Comparison of ENCODE assay signal across 9 mouse cellular contexts in the genomic region with DNA sequence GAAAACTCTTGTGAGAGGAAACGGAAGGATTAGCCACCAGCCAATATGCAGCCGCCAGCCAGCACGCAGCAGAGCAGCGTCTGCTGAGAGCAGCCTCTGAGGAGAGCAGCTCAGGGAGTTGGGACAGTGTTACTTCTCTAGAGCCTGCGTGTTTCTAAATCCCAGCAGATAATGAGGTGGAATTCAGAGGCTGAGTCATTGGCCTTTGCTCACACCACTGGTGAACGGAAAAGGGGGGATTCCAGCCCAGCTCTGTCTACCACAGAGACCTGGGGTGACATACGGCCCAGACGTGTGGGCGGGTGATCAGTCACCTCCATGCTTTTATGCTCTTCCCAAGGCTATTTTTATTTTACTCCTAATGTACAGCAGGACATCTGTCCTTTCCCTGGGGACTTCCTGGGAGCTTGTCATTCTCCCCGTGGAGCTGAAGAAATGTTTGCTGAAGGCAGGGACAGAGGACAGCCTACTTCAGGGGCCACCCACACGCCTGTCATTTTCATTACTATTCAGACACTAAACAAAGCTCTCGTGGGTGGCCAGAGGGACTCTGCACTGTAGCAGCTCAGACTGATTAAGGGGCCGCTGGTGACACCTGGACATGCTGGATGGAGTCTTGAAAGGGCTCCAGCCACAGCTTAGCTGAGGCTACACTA. TPM values are rescaled to one million over a fixed set of nuclear protein-coding genes. Genes with fewer than 3 reads are reported as not detected.
DNase-seq lines count a peak whose midpoint lies in the region; ATAC-seq and TF ChIP-seq lines count a peak whose summit lies in the region.
"Had no signal": no experiment of that assay in that cellular context is flagged by ENCODE, and none has a peak within 500 bp of the region (broad histone marks: within the 10 kb centered on the region; RNA-seq: fewer than 3 reads in every experiment).

No protein-coding gene starts in this region.

- no peaks in the 10 kb centered on the region for H3K27me3 ChIP-seq in kidney, postnatal 0 days (ENCODE audit: insufficient read depth, low read length)
- peaks cover 7% of the 10 kb centered on the region for H3K27me3 ChIP-seq in forebrain, embryonic 12.5 days
- H3K27me3 ChIP-seq in limb, embryonic 13.5 days = no peaks in the 10 kb centered on the region
- H3K27me3 ChIP-seq in stomach, embryonic 15.5 days (replicated peaks) = no peaks in the 10 kb centered on the region
- H3K27me3 ChIP-seq: lung, embryonic 15.5 days had no signal

- no peak overlapping the region for H3K4me2 ChIP-seq in kidney, postnatal 0 days (ENCODE audit: low read length)
- H3K4me2 ChIP-seq in forebrain, embryonic 12.5 days = no peak overlapping the region
- 0 out of 2 replicates have a peak overlapping the region, but pooled peaks have one; percentile 5 for H3K4me2 ChIP-seq in limb, embryonic 13.5 days (replicated peaks)
- peak overlapping the region; percentile 30; the same call in 1 of the 2 replicates for H3K4me2 ChIP-seq in stomach, embryonic 15.5 days
- H3K4me2 ChIP-seq: lung, embryonic 15.5 days had no signal

- no peaks in the 10 kb centered on the region for H3K36me3 ChIP-seq in kidney, postnatal 0 days (ENCODE audit: insufficient read depth, low read length)
- no peaks in the 10 kb centered on the region for H3K36me3 ChIP-seq in forebrain, embryonic 12.5 days (replicated peaks)
- H3K36me3 ChIP-seq in limb, embryonic 13.5 days = no peaks in the 10 kb centered on the region
- no peaks in the 10 kb centered on the region for H3K36me3 ChIP-seq in stomach, embryonic 15.5 days
- H3K36me3 ChIP-seq: lung, embryonic 15.5 days had no signal

- H3K9me3 ChIP-seq in kidney, postnatal 0 days (replicated peaks; ENCODE audit: low read length) = no peaks in the 10 kb centered on the region
- H3K9me3 ChIP-seq in forebrain, embryonic 12.5 days = no peaks in the 10 kb centered on the region
- H3K9me3 ChIP-seq in limb, embryonic 13.5 days = no peaks in the 10 kb centered on the region
- no peaks in the 10 kb centered on the region for H3K9me3 ChIP-seq in stomach, embryonic 15.5 days
- H3K9me3 ChIP-seq: lung, embryonic 15.5 days had no signal

- ATAC-seq in kidney, postnatal 0 days (replicated peaks; ENCODE audit: low FRiP score, low read depth) = no peak
- peak; percentile 51 for ATAC-seq in activated CD4-positive, CD25-positive, alpha-beta regulatory T cell, adult 4 months
- no peak for ATAC-seq in forebrain, embryonic 12.5 days (ENCODE audit: low FRiP score)
- ATAC-seq in limb, embryonic 13.5 days (ENCODE audit: low FRiP score, low read depth) = no peak
- ATAC-seq in stomach, embryonic 15.5 days (ENCODE audit: insufficient read depth, low FRiP score, low read depth) = peak; percentile 14; the same call in 1 of the 2 replicates

- no peaks in the 10 kb centered on the region for H3K4me1 ChIP-seq in kidney, postnatal 0 days (replicated peaks; ENCODE audit: insufficient read depth, low read length)
- peaks cover 78% of the 10 kb centered on the region for H3K4me1 ChIP-seq in forebrain, embryonic 12.5 days
- peaks cover 25% of the 10 kb centered on the region for H3K4me1 ChIP-seq in limb, embryonic 13.5 days
- peaks cover 16% of the 10 kb centered on the region for H3K4me1 ChIP-seq in stomach, embryonic 15.5 days

- 21% methylated on average over 13 of the region's 13 CpGs for WGBS in kidney, postnatal 0 days
- 10% methylated on average over 13 of the region's 13 CpGs for WGBS in forebrain, embryonic 12.5 days
- 20% methylated on average over 13 of the region's 13 CpGs for WGBS in limb, embryonic 13.5 days
- 15% methylated on average over 13 of the region's 13 CpGs for WGBS in stomach, embryonic 15.5 days

- no peak overlapping the region for H3K27ac ChIP-seq in kidney, postnatal 0 days
- H3K27ac ChIP-seq in forebrain, embryonic 12.5 days = peak overlapping the region; percentile 37; the same call in 1 of the 2 replicates
- no peak overlapping the region for H3K27ac ChIP-seq in limb, embryonic 13.5 days
- H3K27ac ChIP-seq in stomach, embryonic 15.5 days = peak overlapping the region; percentile 40
- H3K27ac ChIP-seq: lung, embryonic 15.5 days had no signal

- peak; percentile 27 for DNase-seq in kidney, postnatal 0 days (ENCODE audit: low spot score)
- DNase-seq in kidney, adult 9 months = no peak
- DNase-seq in lung, adult 18-20 months = no peak
- no peak for DNase-seq in lung, postnatal 14 days

- TF ChIP-seq CTCF in kidney, postnatal 0 days (IDR thresholded peaks at IDR 0.05; ENCODE audit: low read depth) = no peak

- no peak overlapping the region for H3K9ac ChIP-seq in kidney, postnatal 0 days (ENCODE audit: low read depth, low read length)
- no peak overlapping the region for H3K9ac ChIP-seq in forebrain, embryonic 12.5 days
- H3K9ac ChIP-seq in limb, embryonic 13.5 days = no peak overlapping the region
- H3K9ac ChIP-seq in stomach, embryonic 15.5 days = no peak overlapping the region
- H3K9ac ChIP-seq: lung, embryonic 15.5 days had no signal

- no peak overlapping the region for H3K4me3 ChIP-seq in kidney, postnatal 0 days (replicated peaks; ENCODE audit: low read depth, low read length)
- no peak overlapping the region for H3K4me3 ChIP-seq in forebrain, embryonic 12.5 days (replicated peaks)
- no peak overlapping the region for H3K4me3 ChIP-seq in limb, embryonic 13.5 days
- no peak overlapping the region for H3K4me3 ChIP-seq in stomach, embryonic 15.5 days (replicated peaks)
- H3K4me3 ChIP-seq: lung, embryonic 15.5 days had no signal

RNA-seq across cellular contexts. Expression of gene Rab11fip4, which starts 20.1 kb away (rescaled TPM):
- polyA plus RNA-seq in kidney, postnatal 0 days (2015; fragmentation: Nextera tagmentation; extraction: Ambion mirVana) = 9.1 TPM in 2 replicates
- 10 to 100 TPM; 11.0 to 11.5 TPM for polyA plus RNA-seq in activated CD4-positive, CD25-positive, alpha-beta regulatory T cell, adult 4 months (2017; shearing (Covaris generic))
- polyA plus RNA-seq in forebrain, embryonic 12.5 days (2016; fragmentation: Nextera tagmentation; extraction: Ambion mirVana) = 25.6 and 26.8 TPM in 2 replicates
- polyA plus RNA-seq in limb, embryonic 13.5 days (2015; fragmentation: Nextera tagmentation; extraction: Ambion mirVana) = 10.7 and 12.4 TPM in 2 replicates
- polyA plus RNA-seq in stomach, embryonic 15.5 days (2015; fragmentation: Nextera tagmentation; extraction: Ambion mirVana) = 2.1 and 2.6 TPM in 2 replicates

Comparison
In these comparisons a context has a peak if more than half of its experiments do, and no peak if none do; other contexts are left out.
1. ATAC-seq: peak in activated CD4-positive, CD25-positive, alpha-beta regulatory T cell, adult 4 months (single experiment) and stomach, embryonic 15.5 days (single experiment); none in kidney, postnatal 0 days (single experiment), forebrain, embryonic 12.5 days (single experiment) and limb, embryonic 13.5 days (single experiment).
2. H3K27ac ChIP-seq: peak in forebrain, embryonic 12.5 days (single experiment) and stomach, embryonic 15.5 days (single experiment); none in kidney, postnatal 0 days (single experiment) and limb, embryonic 13.5 days (single experiment).
3. H3K4me2 ChIP-seq: peak in limb, embryonic 13.5 days (single experiment) and stomach, embryonic 15.5 days (single experiment); none in kidney, postnatal 0 days (single experiment) and forebrain, embryonic 12.5 days (single experiment).